Mouse (Mus musculus) small intestine, adult 2 months (tissue): ENCODE results near the gene Sv2a. TPM values are rescaled to one million over a fixed set of nuclear protein-coding genes. Genes with fewer than 3 reads are reported as not detected.
"Not testable (repeated sequence)": the region's sequence is repeated elsewhere in the genome, so short reads cannot be mapped to it uniquely, and the experiment has no call there.

ENCODE experiments used
- H3K27ac ChIP-seq: fragments of 200-500 bp; 2 replicates; pipeline ENCODE4 v1.5.1; 2012; ENCODE audit warnings: low read depth, low read length, control low read depth, inconsistent platforms; ENCODE audit not compliant: insufficient read depth
- H3K27me3 ChIP-seq: fragments of 200-500 bp; 2 replicates; pipeline ENCODE4 v1.6.1; 2012; ENCODE audit warnings: mild to moderate bottlenecking, moderate library complexity, low read length, inconsistent platforms; ENCODE audit not compliant: control insufficient read depth, insufficient read depth
- H3K36me3 ChIP-seq: fragments of 200-500 bp; 2 replicates; pipeline ENCODE4 v1.6.1; 2012; ENCODE audit warnings: mild to moderate bottlenecking, low read length, control low read depth, inconsistent platforms; ENCODE audit not compliant: control insufficient read depth, insufficient read depth
- H3K4me1 ChIP-seq: fragments of 200-500 bp; 2 replicates; pipeline ENCODE4 v1.6.1; 2012; ENCODE audit warnings: low read length, inconsistent platforms, mixed read lengths; ENCODE audit not compliant: control insufficient read depth, insufficient read depth, insufficient read length
- H3K4me3 ChIP-seq: fragments of 200-500 bp; 2 replicates; pipeline ENCODE4 v1.5.1; 2012; ENCODE audit warnings: low read depth, mild to moderate bottlenecking, control low read depth, inconsistent platforms, low read length, moderate library complexity
- CTCF ChIP-seq: fragments of 200-500 bp; IDR thresholded peaks from 2 replicates; pipeline ENCODE4 v1.5.1; 2012; ENCODE audit warnings: low read depth, mild to moderate bottlenecking, control low read depth, inconsistent platforms, low read length, moderate library complexity, mixed read lengths; ENCODE audit not compliant: insufficient replicate concordance, insufficient read length; ENCODE audit errors: extremely low read depth
- POLR2A ChIP-seq: fragments of 200-500 bp; IDR thresholded peaks from 2 replicates; pipeline ENCODE4 v1.6.1; 2012; ENCODE audit warnings: low read depth, mild to moderate bottlenecking, control low read depth, inconsistent platforms, low read length, moderate library complexity
- WGBS: fragments of 180-500 bp; shearing (Covaris S2); methylation state at CpG from one replicate; pipeline ENCODE4 v1.1.7; 2018; 5-methylcytosine and 5-hydroxymethylcytosine counted together
- polyA plus RNA-seq: library from polyadenylated mRNA; depleted of rRNA; stranded (reverse); fragments of >200 nt; gene quantifications from 2 replicates; pipeline ENCODE4 v1.2.3, GENCODE M21; 2012

Gene Sv2a
- polyA plus RNA-seq, 1 experiment, result 1.4 TPM

DNA sequence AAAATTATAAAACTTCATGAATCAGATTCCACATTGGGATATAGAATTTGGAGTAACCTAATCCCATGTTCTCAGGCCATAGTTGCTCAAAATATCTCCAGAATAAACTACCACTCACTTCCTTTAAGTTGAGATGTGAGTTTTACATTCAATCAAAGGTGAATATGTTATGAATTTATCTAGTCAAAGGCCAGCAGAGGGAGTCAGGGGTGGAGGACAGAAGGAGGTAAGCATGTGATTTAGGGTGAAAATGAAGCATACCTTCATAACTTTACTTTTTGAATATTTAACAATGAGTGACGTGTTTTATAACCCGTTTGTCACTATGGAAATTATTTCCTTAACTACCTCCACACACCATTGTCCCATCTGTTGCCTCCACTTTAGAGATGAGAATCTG, 54.0 kb downstream of the Sv2a start:
- Histone ChIP-seq H3K4me1 (no peaks in the 10 kb centered on the region; the same call in 1 of the 2 replicates), H3K27me3 (no peaks in the 10 kb centered on the region), H3K4me3 (no peak overlapping the region), H3K36me3 (no peaks in the 10 kb centered on the region), H3K27ac (no peak overlapping the region)
- no peak for TF ChIP-seq CTCF
- no peak for TF ChIP-seq POLR2A
- WGBS, result 84% methylated on average over 2 of the region's 2 CpGs

- WGBS, result 67% methylated on average over 3 of the region's 3 CpGs
These were observed 54.9 kb downstream of the Sv2a start for GRCm38 (mm10) chr3:96235836-96236235.

DNA sequence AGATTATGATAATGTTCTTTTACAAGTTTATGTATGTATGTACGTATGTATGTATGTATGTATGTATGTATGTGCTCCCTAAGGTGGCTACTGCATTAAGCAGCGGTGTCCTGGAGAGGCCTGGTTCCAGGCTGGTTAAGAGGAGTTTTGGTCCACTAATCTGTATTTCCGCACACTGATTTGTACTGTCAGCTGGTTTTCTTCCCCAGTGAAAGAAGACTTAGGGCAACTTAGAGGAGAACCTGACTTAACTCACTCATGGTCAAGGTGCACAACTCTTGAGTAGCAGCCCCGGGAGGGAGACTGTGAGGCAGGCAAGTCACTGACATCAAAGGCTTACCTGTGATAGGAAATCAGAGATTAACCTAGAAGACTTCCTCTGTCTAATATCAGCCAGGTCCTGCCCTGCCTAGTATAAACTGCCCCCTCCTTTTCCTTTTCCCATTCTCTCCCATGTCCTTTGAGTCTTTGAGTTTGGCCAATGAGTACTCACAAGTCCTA, 55.9 kb downstream of the Sv2a start:
- H3K27ac ChIP-seq, result peak overlapping the region; percentile 17; the same call in 1 of the 2 replicates
- WGBS, result 67% methylated on average over 4 of the region's 4 CpGs
- no peaks in the 10 kb centered on the region for H3K27me3 ChIP-seq
- no peak overlapping the region for H3K4me3 ChIP-seq
- TF ChIP-seq CTCF, result no peak
- no peak for TF ChIP-seq POLR2A
- H3K4me1 ChIP-seq, result no peaks in the 10 kb centered on the region; the same call in 1 of the 2 replicates
- no peaks in the 10 kb centered on the region for H3K36me3 ChIP-seq

More at GRCm38 (mm10) chr3:96235836-96236235, 54.9 kb downstream of the Sv2a start:
- no peak overlapping the region for H3K27ac ChIP-seq
- H3K4me1 ChIP-seq, result no peaks in the 10 kb centered on the region; the same call in 1 of the 2 replicates
- H3K36me3 ChIP-seq, result no peaks in the 10 kb centered on the region
- no peak overlapping the region for H3K4me3 ChIP-seq
- no peak for TF ChIP-seq POLR2A
- TF ChIP-seq CTCF, result no peak
- no peaks in the 10 kb centered on the region for H3K27me3 ChIP-seq

- Histone ChIP-seq H3K27me3 (no peaks in the 10 kb centered on the region), H3K4me3 (no peak overlapping the region; the same call in 1 of the 2 replicates), H3K36me3 (no peaks in the 10 kb centered on the region), H3K4me1 (no peaks in the 10 kb centered on the region; the same call in 1 of the 2 replicates), H3K27ac (peak overlapping the region; percentile 17; the same call in 1 of the 2 replicates)
- 22% methylated on average over 7 of the region's 7 CpGs for WGBS
- TF ChIP-seq CTCF (no peak), POLR2A (no peak)
These were observed 56.5 kb downstream of the Sv2a start for GRCm38 (mm10) chr3:96237335-96237903.

GRCm38 (mm10) chr3:96237904-96238511, 57.1 kb downstream of the Sv2a start:
- no peaks in the 10 kb centered on the region; the same call in 1 of the 2 replicates for H3K4me1 ChIP-seq
- TF ChIP-seq POLR2A (no peak), CTCF (no peak)
- no peaks in the 10 kb centered on the region for H3K27me3 ChIP-seq
- peak overlapping the region; percentile 17; the same call in 1 of the 2 replicates for H3K27ac ChIP-seq
- 3% methylated on average over 12 of the region's 12 CpGs for WGBS
- no peaks in the 10 kb centered on the region for H3K36me3 ChIP-seq
- H3K4me3 ChIP-seq, result peak overlapping the region; percentile 58

DNA sequence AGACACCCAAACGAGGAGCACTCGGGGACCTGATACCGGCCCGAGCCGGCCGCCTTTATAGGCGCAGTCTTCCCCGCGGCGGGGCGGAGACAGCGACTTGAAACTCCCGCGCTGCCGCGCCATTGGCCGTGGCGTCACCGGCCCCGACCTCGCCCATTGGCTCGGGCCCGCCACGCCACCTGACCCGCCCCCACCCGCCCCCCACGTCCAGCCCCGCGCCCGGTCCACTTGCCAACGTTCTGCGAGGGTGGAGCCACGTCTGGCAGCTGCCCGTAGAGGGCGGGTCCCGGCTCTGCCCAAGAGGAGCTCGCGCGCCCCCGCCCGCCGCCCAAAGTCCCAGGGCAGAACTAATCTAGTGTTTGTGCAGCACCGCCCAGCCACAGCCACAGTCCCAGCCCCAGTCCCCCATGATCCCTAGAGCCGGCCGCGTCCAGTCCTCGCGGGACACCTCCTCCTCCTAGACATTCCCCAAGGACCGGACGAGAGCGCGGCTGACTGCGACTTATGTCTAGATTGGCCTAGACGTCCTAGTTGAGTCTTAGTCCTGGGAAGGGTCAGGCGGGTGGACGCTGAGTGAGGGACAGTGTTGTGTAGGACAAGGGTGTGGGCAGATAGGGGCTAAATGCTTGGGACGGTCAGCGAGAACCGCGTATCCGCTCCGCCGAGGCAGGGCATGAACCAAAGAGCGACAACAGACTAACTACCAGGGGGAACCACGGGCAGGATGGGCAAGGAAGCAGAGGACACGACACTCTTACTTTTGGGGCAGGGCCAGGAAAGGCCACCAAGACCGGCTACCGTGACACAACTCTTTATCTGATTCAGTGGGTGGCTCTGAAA, 58.2 kb downstream of the Sv2a start, which contains the start of gene Hist2h3c2:
Hist2h3c2 (minus strand) TSS at position 174 of the 840 bp plus-strand sequence.
- not testable (repeated sequence) for H3K27me3 ChIP-seq, H3K36me3 ChIP-seq, H3K4me1 ChIP-seq
- H3K27ac ChIP-seq, result peak within 1 kb of the TSS; percentile 85
- under 1% methylated on average over 12 of the region's 68 CpGs for WGBS
- peak within 1 kb of the TSS; percentile 59 for H3K4me3 ChIP-seq
